Mouse (Mus musculus) liver, embryonic 16.5 days (tissue): ENCODE data around the gene Galr3. TPM values are rescaled to one million over a fixed set of nuclear protein-coding genes. Genes with fewer than 3 reads are reported as not detected.
"Not testable (repeated sequence)": the region's sequence is repeated elsewhere in the genome, so short reads cannot be mapped to it uniquely, and the experiment has no call there.

Experiments
- ATAC-seq: fragments of 200-750 bp; cut with Nextera tagmentation; 2 replicates; pipeline ENCODE4 v1.8.0; 2017; ENCODE audit warnings: low read depth, mild to moderate bottlenecking, moderate number of reproducible peaks, moderate library complexity
- H3K27ac ChIP-seq: fragments of 300-500 bp; sonication (generic); 2 replicates; pipeline ENCODE4 v1.5.1; 2014; ENCODE audit warnings: mild to moderate bottlenecking, low read length
- H3K27me3 ChIP-seq: fragments of 300-500 bp; sonication (generic); 2 replicates; pipeline ENCODE4 v1.6.1; 2014; ENCODE audit warnings: low read depth, low read length, mixed read lengths; ENCODE audit not compliant: control insufficient read depth, insufficient read depth
- H3K36me3 ChIP-seq: fragments of 300-500 bp; sonication (generic); 2 replicates; pipeline ENCODE4 v1.6.1; 2014; ENCODE audit warnings: mild to moderate bottlenecking; ENCODE audit not compliant: control insufficient read depth, insufficient read depth
- H3K4me1 ChIP-seq: fragments of 300-500 bp; sonication (generic); 2 replicates; pipeline ENCODE4 v1.6.1; 2014; ENCODE audit warnings: low read depth, low read length, mixed read lengths; ENCODE audit not compliant: control insufficient read depth
- H3K4me2 ChIP-seq: fragments of 300-500 bp; sonication (generic); 2 replicates; pipeline ENCODE4 v1.6.1; 2014; ENCODE audit warnings: low read depth, low read length, mixed read lengths
- H3K4me3 ChIP-seq: fragments of 300-500 bp; sonication (generic); 2 replicates; pipeline ENCODE4 v1.5.1; 2014; ENCODE audit warnings: low read depth, mild to moderate bottlenecking, low read length
- H3K9ac ChIP-seq: fragments of 300-500 bp; sonication (generic); 2 replicates; pipeline ENCODE4 v1.6.1; 2014; ENCODE audit warnings: low read depth, low read length
- H3K9me3 ChIP-seq: fragments of 300-500 bp; sonication (generic); replicated peaks from 2 replicates; pipeline ENCODE4 v1.6.1; 2016; ENCODE audit warnings: low read length; ENCODE audit not compliant: control insufficient read depth
- WGBS: fragments of 180-500 bp; shearing (Covaris S2); extraction: QIAGEN DNeasy Blood & Tissue Kit; methylation state at CpG from one replicate; pipeline ENCODE4 v1.1.7; 2014; ENCODE audit not compliant: insufficient replicate concordance; 5-methylcytosine and 5-hydroxymethylcytosine counted together
- polyA plus RNA-seq: library from polyadenylated mRNA; unstranded; fragments of >200 nt; fragmentation: Nextera tagmentation; extraction: Ambion mirVana; gene quantifications from 2 replicates; pipeline ENCODE4 v1.2.1, GENCODE M21; 2015

Gene Galr3
- polyA plus RNA-seq, 1 experiment from 2014 or later: 0.20 TPM

GRCm38 (mm10) chr15:79002036-79002435 lies 39.6 kb upstream of the Galr3 start:
- Histone ChIP-seq H3K4me2 (no peak overlapping the region), H3K27ac (no peak overlapping the region), H3K36me3 (peaks cover 27% of the 10 kb centered on the region), H3K9me3 (no peaks in the 10 kb centered on the region), H3K9ac (no peak overlapping the region), H3K4me1 (no peaks in the 10 kb centered on the region), H3K4me3 (no peak overlapping the region), H3K27me3 (no peaks in the 10 kb centered on the region)
- 67% methylated on average over 19 of the region's 19 CpGs for WGBS
- ATAC-seq: peak; percentile 20; the same call in 1 of the 2 replicates

- no peaks in the 10 kb centered on the region for H3K27me3 ChIP-seq
- H3K36me3 ChIP-seq: peaks cover 27% of the 10 kb centered on the region
- no peak for ATAC-seq
- WGBS: 80% methylated on average over 3 of the region's 3 CpGs
- no peaks in the 10 kb centered on the region for H3K9me3 ChIP-seq
- H3K4me2 ChIP-seq: no peak overlapping the region
- no peak overlapping the region for H3K9ac ChIP-seq
- no peak overlapping the region for H3K4me3 ChIP-seq
- no peak overlapping the region for H3K27ac ChIP-seq
- no peaks in the 10 kb centered on the region for H3K4me1 ChIP-seq
These were observed 38.6 kb upstream of the Galr3 start for GRCm38 (mm10) chr15:79003079-79003478.

GRCm38 (mm10) chr15:79005581-79005980 lies 36.1 kb upstream of the Galr3 start:
- Histone ChIP-seq H3K4me3 (no peak overlapping the region), H3K27me3 (no peaks in the 10 kb centered on the region), H3K9me3 (no peaks in the 10 kb centered on the region), H3K4me1 (no peaks in the 10 kb centered on the region), H3K27ac (no peak overlapping the region), H3K36me3 (peaks cover 20% of the 10 kb centered on the region), H3K9ac (no peak overlapping the region), H3K4me2 (no peak overlapping the region)
- no peak for ATAC-seq
- 76% methylated on average over 9 of the region's 9 CpGs for WGBS

GRCm38 (mm10) chr15:79006638-79007037 lies 35.0 kb upstream of the Galr3 start:
- H3K4me3 ChIP-seq: no peak overlapping the region
- no peaks in the 10 kb centered on the region for H3K4me1 ChIP-seq
- no peak overlapping the region for H3K9ac ChIP-seq
- H3K36me3 ChIP-seq: peaks cover 18% of the 10 kb centered on the region
- 64% methylated on average over 3 of the region's 3 CpGs for WGBS
- H3K9me3 ChIP-seq: no peaks in the 10 kb centered on the region
- H3K4me2 ChIP-seq: no peak overlapping the region
- ATAC-seq: no peak
- no peak overlapping the region for H3K27ac ChIP-seq
- no peaks in the 10 kb centered on the region for H3K27me3 ChIP-seq

GRCm38 (mm10) chr15:79007059-79007458 lies 34.6 kb upstream of the Galr3 start:
- no peaks in the 10 kb centered on the region for H3K27me3 ChIP-seq
- peaks cover 18% of the 10 kb centered on the region for H3K36me3 ChIP-seq
- no peak overlapping the region for H3K4me3 ChIP-seq
- no peak overlapping the region for H3K9ac ChIP-seq
- ATAC-seq: no peak
- H3K4me1 ChIP-seq: no peaks in the 10 kb centered on the region
- H3K27ac ChIP-seq: no peak overlapping the region
- WGBS: 68% methylated on average over 5 of the region's 5 CpGs
- no peak overlapping the region for H3K4me2 ChIP-seq
- H3K9me3 ChIP-seq: no peaks in the 10 kb centered on the region

GRCm38 (mm10) chr15:79007836-79008235 lies 33.8 kb upstream of the Galr3 start:
- not testable (repeated sequence) for H3K9ac ChIP-seq, H3K9me3 ChIP-seq, ATAC-seq, H3K27me3 ChIP-seq, H3K27ac ChIP-seq, H3K4me2 ChIP-seq, H3K4me3 ChIP-seq, H3K4me1 ChIP-seq
- H3K36me3 ChIP-seq: peaks cover 18% of the 10 kb centered on the region
- WGBS: 64% methylated on average over 6 of the region's 6 CpGs

- Histone ChIP-seq H3K27ac (no peak overlapping the region), H3K4me2 (no peak overlapping the region), H3K4me3 (no peak overlapping the region), H3K4me1 (no peaks in the 10 kb centered on the region), H3K27me3 (no peaks in the 10 kb centered on the region), H3K9ac (no peak overlapping the region), H3K9me3 (no peaks in the 10 kb centered on the region), H3K36me3 (peaks cover 6% of the 10 kb centered on the region)
- 58% methylated on average over 5 of the region's 5 CpGs for WGBS
- ATAC-seq: no peak
These were observed 32.0 kb upstream of the Galr3 start for GRCm38 (mm10) chr15:79009734-79010133.

GRCm38 (mm10) chr15:79011550-79011949 lies 30.1 kb upstream of the Galr3 start:
- Histone ChIP-seq H3K4me3 (no peak overlapping the region), H3K9me3 (no peaks in the 10 kb centered on the region), H3K27ac (no peak overlapping the region), H3K4me2 (no peak overlapping the region), H3K9ac (no peak overlapping the region), H3K4me1 (no peaks in the 10 kb centered on the region), H3K36me3 (no peaks in the 10 kb centered on the region), H3K27me3 (no peaks in the 10 kb centered on the region)
- no peak for ATAC-seq
- 63% methylated on average over 10 of the region's 10 CpGs for WGBS

- Histone ChIP-seq H3K9ac (no peak overlapping the region), H3K27me3 (no peaks in the 10 kb centered on the region), H3K27ac (no peak overlapping the region), H3K4me1 (no peaks in the 10 kb centered on the region), H3K36me3 (no peaks in the 10 kb centered on the region), H3K4me2 (no peak overlapping the region), H3K4me3 (no peak overlapping the region), H3K9me3 (no peaks in the 10 kb centered on the region)
- no peak for ATAC-seq
- 55% methylated on average over 7 of the region's 7 CpGs for WGBS
These were observed 28.3 kb upstream of the Galr3 start for GRCm38 (mm10) chr15:79013382-79013781.
